ENCODE assay signal across 11 mouse cellular contexts in the genomic region with DNA sequence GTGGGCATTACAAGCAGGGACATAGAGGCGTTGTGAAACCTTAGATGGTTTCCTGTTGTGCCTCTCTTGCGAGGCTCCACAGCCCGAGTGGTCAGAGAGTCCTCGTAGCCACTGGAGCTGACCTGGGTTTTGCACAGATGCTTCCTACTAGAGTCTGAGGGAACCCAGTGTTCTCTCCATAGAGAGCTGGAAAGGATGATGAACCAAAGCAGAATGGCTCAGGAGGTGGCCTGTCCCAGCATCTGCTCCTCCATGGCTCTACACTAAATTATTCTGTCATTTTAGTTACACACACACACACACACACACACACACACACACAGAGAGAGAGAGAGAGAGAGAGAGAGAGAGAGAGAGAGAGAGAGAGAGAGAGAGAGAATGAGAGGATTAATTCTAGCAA. TPM values are rescaled to one million over a fixed set of nuclear protein-coding genes. Genes with fewer than 3 reads are reported as not detected.
"Had no signal": no experiment of that assay in that cellular context is flagged by ENCODE, and none has a peak within 500 bp of the region (broad histone marks: within the 10 kb centered on the region; RNA-seq: fewer than 3 reads in every experiment).

No protein-coding gene starts in this region.

- DNase-seq: kidney, adult 2 months; liver; liver, embryonic 13.5 days; liver, postnatal 0 days; thymus, adult 2 months; thymus, postnatal 25 days had no signal

RNA-seq across cellular contexts. Expression of gene Pla2g4d, which starts 3.4 kb away (rescaled TPM):
- total RNA-seq: layer of hippocampus, postnatal 25 days; left cerebral cortex, adult 8-10 months; megakaryocyte-erythroid progenitor cell, adult 5-6 weeks; neutrophil, adult 5-6 weeks had no signal

RNA-seq across cellular contexts. Expression of gene Pla2g4f, which starts 28.3 kb away (rescaled TPM):
- total RNA-seq: layer of hippocampus, postnatal 25 days; left cerebral cortex, adult 8-10 months; left cerebral cortex, postnatal 36 days; megakaryocyte-erythroid progenitor cell, adult 5-6 weeks had no signal

RNA-seq across cellular contexts. Expression of gene Pla2g4e, which starts 40.5 kb away (rescaled TPM):
- total RNA-seq: megakaryocyte-erythroid progenitor cell, adult 5-6 weeks; neutrophil, adult 5-6 weeks had no signal
